Mouse (Mus musculus) spleen, adult 2 months (tissue): Measurements from ENCODE around the gene Rrp36.

ENCODE experiments used
- CTCF ChIP-seq: fragments of 200-500 bp; IDR thresholded peaks from 2 replicates; pipeline ENCODE4 v1.5.1; 2011; ENCODE audit warnings: mild to moderate bottlenecking, inconsistent platforms; ENCODE audit not compliant: insufficient read depth, insufficient read length, insufficient replicate concordance; ENCODE audit errors: extremely low read depth
- POLR2A ChIP-seq: fragments of 200-500 bp; IDR thresholded peaks from 2 replicates; pipeline ENCODE4 v1.6.1; 2011; ENCODE audit warnings: low read depth, low read length, inconsistent platforms

DNA sequence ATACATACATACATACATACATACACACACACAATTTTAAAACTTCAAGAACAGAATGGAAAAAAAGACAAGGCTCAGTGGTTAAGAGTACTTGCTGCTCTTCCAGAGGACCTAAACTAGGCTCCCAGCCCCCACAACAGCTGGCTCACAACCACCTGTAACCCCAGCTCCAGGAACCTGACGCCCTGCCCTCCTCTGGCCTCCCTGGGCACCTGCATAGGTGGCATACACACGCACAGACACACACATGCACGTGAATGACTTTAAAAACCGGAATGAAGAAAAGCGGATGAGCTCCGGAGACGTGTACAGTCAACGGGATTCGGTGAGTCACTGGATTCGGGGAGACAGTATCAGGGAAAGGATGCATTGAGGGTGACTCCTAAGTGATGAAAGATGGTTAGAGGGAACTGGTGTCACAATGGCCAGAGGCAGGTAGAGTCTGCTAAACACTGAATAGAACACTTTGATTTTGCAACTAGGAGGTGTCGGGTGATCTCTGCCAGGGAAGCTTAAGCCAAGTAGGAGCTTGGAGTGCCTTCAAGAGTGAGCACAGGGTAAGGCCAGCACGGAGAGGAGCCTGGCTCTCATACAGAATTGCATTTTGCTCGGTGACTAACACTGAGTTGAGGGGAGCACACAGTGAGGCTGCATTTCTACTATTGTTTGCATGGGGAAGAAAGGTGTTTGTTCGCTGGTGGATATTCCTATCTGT is 32.4 kb upstream of the Rrp36 start:
- TF ChIP-seq CTCF (no peak), POLR2A (no peak)
